Mouse (Mus musculus) telencephalon, adult 2 months (tissue): ENCODE data around the gene Fut7.
"Not testable (repeated sequence)": the region's sequence is repeated elsewhere in the genome, so short reads cannot be mapped to it uniquely, and the experiment has no call there.

Experiments used
- DNase-seq: peaks from one replicate; pipeline ENCODE4 v3.0.0-alpha.2; 2011; ENCODE audit warnings: low read depth, low spot score

Fut7 gene

DNA sequence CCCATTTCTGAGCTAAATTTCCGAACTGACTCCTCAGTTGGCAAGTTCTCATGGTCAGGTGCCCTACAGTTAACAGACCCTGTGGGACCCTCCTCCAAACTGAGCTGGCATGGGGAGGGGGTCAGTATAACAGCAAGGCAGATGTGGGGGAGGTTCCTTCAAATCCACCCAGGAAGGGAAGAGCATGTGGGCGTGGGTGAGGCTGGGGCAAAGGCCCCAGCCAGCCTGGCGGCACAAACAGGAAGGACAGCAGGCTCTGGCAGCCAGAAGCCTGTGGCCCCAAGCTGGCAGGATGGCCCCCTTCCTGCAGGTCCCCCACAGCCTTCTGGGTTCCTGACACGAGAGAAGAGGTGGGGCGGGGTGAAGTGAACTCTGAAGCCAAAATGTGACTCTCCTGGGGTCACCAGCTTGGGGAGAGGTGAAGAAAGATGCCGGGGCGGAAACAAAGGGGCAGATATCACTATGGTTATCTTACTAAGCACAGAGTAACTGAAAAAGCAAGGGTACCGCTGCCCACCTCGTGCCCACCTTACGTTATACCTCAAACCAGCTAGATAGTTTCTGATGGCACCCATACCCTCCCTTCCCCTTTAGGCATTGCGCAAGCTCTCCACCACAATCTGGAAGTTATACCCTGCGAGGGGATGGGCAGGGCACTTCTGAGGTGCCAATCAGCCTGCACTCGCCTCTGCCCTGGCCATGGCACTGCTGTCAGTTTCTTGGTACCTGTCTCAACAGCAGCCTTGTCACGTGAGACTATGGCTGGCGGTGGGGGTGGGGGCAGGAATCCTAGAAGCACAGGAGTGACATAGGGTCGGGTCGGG, at the start of gene Fut7:
Gene Fut7 (plus strand): TSS at position 681 of the 824 bp plus-strand sequence.
- no peak for DNase-seq

DNA sequence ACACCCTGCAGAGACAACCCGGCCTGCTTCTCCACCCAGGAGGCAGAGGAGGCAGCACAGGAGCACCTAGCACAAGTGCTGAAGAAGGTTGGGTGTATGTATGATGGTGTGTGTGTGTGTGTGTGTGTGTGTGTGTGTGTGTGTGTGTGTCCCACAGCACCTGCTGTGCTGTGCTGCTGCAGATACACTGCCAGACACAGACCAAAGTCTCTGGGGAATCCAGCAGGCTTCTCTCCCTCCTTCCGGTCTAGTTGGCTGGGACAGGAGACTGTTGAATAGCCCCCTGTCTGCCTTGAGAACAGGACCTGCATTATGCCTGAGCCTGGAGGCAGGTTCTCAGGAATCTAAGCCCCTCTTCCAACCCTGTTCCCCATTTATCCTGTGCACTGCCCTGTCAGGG, 49.6 kb upstream of the Fut7 start:
- DNase-seq, result no peak

DNA sequence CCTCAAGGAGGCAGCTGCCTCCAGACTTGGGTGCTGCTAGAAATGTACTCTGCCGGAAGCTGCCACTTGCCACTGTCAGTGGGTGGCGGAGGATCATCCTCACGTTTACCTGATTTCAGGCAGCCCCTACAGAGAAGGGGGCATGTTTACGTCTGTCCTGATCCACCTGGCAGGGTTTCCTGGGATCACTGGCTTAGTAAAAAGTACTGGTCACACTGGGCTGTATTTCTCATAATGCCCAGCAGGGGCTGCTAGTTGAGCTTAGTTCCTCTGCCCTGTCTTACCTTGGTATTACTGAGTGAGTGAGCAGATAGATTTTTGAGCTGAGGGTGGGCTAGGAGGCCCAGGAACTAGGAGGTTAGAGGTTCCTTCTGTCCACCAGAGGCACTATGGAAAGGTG, 46.5 kb upstream of the Fut7 start:
- no peak for DNase-seq

DNA sequence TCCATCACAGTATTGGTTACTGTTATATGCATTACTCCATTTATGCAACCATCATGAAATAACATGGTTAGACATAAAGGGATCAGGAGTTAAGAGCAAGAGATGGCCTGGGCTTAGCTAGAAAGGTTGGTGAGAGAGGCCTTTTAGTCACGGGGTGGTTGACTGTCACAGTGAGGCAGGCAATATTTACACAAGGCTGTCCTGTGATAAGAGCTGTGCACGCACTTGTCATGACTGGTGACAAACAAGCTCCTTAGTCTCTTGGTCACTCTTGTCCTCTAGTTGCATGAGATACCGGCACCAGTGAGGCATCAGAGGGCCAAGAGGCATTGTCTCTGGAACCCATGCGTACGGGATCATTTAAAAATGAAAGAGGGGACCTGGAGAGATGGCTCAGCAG, 38.6 kb upstream of the Fut7 start:
- DNase-seq, result no peak

DNA sequence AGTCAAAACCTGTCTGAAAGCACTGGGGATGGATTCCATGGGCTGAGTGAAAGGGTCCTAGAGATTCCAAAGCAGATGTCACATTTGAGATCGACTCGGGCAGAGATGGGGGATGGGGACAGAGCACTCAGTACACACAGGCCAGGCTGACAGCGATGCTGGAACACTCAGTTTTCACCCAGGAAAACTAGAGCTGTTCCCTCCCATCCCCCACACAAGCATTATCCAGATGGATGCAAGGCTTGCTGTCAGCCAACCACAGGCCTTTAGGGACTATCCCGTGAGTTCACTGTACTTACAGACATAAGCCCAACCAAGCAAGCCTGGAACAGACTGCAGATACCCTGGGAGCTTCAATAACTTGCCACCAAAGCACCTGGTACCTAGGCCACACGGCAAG, 31.8 kb upstream of the Fut7 start:
- DNase-seq, result no peak

DNA sequence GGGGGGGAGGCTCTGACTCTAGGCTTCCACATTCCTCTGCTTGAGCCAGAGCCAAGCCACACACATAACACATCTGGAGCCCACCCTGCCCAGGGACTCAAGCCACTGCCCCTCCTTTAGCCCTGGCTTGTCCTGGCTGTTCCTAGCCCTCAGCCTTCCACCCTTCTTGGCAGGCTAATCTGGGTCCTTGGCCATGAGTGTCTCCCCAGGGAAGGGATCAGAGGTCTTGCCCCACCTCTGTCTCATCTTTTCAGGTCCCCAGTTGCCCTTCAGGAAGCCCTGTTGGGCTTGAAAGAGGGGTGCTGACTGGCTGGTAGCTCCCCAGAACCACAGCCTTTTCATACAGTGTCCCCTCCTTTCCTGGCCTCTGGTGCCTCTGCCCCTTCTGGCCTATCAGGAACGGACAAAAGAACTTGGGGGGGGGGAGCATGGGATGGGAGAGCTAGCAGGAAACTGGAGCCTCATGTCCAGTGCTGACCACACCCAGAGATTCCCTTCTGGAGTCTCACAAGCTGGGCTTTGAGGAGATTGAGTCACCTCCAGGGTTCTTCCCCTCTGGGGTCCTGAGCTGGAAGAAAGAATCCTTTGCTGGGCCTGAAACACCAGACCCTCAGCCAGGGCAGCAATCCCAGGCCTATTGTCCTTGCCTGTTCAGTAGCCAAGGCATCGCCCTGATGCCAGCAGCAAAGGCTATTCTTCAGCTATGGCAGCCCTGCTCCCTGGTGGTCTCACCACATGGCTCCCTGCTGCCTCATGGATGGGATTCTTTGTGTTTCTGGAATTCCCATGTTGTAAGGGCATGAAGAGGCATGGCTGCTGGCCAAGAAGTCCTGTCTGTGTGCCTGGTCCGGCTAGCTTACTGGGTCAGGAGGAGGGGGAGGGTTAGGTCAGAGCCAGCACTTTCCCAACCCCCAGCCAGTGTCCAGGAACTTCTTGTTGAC, 28.5 kb upstream of the Fut7 start:
- no peak for DNase-seq

DNA sequence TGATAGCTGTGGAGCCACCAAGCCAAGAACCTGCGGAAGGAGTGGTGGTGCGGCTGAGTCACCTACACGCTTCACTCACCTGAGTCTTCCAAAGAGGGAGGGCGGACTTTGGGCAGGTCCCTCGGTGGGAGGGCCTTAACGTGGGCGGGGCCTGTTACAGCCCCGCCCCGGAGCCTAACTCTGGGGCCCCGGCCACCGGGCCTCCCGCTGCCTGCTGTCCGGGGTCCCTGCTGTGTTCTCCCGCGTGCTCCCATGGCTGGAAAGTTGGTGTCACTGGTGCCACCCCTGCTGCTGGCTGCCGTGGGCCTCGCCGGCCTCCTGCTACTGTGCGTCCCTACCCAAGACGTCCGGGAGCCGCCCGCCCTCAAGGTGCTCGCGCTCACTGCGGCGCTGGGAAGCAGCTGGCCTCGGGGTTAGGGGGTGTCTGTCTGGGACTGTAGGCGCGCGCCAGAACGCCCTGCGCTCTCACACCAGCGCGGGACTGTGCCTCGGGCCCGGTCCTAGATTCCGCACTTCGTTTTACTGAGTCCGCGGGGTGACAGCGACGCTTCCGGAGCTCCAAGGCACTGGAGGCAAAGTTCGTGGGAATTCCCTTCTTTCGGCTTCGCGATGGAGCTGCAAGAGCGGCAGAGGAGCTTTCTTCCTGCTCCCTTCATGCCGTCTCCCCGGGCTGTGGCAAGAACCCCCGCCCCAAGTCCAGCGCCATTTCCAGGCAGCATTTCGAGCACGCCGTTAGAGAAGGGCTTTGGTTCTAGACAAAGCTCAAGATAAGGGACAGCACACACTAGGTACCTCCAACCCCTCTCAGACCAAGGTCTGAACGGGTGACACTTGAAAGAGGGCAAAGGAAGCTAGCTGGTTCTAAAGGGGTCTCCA, 27.1 kb upstream of the Fut7 start, which contains the start of gene Entpd2:
Gene Entpd2 (plus strand): TSS at position 154 of the 876 bp plus-strand sequence.
- no peak for DNase-seq

DNA sequence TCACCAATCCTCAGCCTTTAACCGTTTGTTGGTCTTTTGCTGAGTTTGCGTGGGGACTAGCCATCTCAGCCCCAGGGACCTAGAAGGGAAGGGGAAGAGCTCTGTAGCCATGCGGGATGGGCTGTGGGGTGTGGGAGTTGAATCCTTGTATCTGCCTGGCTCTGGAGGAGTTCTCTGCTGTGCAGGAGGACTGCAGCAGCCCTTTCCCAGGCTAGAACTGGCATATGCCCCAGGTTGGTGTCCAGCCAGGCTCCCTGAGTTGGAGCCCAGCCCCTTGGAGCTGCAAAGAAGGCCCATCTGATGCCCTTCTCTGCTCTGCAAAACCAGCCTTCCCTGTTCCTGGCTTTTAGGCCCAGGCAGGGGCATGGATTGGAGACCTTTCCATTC, 26.5 kb upstream of the Fut7 start:
- no peak for DNase-seq

DNA sequence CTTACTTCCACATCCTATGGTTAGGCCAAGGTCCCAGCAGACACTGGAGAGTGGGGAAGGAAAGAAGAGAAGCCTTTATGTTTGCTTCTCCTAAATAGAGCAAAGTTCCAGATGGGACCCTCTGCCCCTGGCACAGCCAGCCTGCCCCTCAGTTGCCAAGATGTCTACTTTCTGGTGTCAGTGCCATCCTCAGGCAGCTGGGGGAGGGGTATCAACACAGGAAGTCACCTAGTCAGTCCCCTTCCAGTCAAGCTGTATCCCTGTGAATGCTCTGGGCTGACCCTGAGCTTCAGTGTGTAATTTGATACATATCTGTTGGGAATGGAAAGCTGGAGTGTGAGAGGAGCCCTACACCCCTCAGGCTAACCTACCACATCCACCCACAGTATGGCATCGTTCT, 26.1 kb upstream of the Fut7 start:
- DNase-seq, result no peak

DNA sequence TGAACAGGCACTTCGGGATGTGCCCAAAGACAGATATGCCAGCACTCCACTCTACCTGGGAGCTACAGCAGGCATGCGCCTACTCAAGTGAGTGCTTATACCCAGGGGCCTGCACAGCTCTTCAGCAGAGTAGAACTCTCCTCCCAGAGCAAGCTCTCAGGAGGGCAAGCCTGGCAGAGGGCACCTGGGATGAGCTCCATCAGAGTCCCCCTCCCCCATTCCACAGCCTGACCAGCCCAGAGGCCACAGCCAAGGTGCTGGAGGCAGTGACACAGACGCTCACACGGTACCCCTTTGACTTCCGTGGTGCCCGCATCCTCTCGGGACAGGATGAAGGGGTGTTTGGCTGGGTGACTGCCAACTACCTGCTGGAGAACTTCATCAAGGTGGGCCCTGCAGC, 25.0 kb upstream of the Fut7 start:
- no peak for DNase-seq

DNA sequence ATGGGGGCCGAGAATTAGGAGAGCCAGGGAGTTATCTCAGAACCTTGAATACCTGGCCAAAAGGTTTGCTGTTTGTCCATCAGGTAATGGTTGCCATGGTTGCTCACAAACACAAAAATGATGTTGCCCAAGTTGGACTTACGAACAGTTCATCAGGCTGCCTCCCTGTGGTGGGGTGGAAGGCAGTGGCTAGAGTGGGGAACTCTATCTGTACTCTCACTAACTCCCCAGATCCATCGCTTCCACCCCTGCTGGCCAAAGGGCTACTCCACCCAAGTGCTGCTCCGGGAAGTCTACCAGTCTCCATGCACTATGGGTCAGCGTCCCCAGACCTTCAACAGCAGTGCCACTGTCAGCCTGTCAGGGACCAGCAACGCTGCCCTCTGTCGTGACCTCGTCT, 24.0 kb upstream of the Fut7 start, which contains the start of gene Npdc1:
Gene Npdc1 (plus strand): TSS at position 301 of the 400 bp plus-strand sequence.
- no peak for DNase-seq

DNA sequence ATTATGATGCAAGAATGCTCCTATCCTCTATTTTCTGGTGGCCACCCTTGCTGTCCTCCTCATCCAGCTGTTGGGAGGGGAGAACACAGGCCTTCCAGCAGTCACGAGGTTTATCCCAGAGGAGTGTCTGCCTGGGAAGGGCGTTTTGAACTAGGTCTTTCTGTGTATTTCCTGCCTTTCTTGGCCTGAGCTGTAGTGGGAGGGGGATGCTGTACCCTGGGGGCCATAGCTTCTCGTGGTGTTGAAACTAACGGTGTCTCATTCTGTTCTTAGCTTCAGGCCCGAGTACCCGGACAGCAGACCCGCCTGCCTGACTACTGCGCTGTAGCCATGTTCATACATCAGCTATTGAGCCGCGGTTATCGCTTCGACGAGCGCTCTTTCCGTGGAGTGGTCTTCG, 22.8 kb upstream of the Fut7 start:
- DNase-seq, result no peak

DNA sequence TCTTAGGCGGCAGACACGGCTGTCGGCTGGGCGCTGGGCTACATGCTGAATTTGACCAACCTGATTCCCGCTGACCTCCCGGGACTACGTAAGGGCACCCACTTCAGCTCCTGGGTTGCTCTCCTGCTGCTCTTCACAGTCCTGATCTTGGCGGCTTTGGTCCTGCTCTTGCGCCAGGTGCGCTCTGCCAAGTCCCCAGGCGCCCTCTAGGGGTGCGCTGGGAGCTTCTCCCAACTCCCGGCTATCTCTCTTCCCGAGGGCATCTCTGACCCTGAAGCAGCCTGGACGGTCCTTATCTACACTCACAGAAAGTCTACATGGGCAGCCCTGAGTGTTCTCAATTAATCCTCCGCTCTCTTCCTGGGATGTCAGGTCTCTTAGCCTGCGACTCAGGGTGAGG, 22.3 kb upstream of the Fut7 start:
- peak; percentile 29 for DNase-seq

DNA sequence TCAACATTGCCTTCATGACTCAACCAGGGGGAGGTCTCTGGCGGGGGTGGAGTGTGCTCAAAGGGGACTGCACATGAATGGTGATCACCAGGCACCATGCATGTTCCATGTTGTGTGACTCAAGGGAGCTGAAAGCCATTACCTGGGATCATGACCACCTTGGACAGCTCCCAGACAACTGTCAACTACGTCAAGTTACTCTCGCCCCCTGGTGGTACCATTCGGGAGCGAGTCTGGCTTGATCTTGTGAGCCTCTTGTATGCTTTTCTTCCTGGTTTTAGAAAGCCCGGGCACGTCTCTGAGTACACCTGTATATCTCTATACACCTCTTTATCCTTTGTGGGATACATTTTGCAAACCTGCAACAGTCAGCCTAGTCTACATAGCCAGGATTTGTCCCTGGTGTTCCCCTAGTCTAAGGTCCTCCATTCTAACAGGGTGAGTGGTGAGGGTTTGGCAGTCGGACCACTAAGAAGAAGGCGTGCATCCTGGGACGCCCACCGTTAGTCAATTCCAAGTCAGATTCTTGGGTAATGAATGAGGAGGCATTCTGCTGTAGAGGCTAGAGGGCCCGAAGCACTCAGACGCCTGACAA, 20.6 kb upstream of the Fut7 start:
- DNase-seq, result peak; percentile 31

DNA sequence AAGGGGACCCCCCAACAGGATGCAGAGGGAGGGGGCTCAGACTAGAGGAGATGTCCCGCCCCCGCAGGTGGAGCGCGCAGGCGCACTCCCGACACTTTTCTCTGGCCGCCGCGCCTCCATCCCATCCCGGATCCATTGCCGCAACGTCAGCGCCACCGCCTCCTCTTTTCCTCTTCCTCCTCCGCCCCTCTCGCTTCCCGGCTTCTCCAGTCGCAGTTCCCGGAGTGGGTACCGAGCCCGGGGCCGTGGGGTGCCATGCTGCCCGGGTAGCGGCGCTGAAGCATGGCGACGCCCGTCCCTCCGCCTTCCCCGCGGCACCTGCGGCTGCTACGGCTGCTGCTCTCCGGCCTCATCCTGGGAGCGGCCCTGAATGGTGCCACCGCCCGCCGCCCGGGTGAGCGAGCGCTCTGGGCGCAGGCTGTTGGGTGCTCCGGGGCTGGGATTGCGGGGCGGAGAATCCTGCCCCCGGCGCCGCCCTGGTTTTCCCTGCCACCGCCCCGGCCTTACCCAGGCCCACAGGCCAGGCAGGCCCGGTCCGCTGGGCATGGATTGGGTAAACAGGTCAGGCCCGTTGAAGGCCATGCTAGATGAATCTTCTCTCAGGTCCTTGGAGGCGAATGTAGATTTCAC, 20.0 kb upstream of the Fut7 start:
- peak; percentile 72 for DNase-seq

DNA sequence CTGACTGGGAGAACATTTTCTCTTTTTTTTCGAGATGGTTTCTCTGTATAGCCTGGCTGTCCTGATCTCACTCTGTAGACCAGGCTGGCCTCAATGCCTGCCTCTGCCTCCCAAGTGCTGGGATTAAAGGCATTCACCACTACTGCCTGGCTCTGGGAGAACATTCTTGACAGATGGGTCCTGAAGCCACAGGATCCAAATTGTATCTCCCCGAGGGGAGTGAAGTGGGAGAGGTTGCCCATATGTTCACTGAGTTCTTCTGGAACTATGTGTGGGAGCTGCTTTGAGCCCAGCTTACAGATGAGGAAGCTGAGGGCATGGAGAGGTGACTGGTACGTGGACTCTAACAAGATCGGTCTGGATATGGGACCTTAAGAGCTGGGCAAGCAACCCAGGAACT, 19.1 kb upstream of the Fut7 start:
- DNase-seq, result no peak

DNA sequence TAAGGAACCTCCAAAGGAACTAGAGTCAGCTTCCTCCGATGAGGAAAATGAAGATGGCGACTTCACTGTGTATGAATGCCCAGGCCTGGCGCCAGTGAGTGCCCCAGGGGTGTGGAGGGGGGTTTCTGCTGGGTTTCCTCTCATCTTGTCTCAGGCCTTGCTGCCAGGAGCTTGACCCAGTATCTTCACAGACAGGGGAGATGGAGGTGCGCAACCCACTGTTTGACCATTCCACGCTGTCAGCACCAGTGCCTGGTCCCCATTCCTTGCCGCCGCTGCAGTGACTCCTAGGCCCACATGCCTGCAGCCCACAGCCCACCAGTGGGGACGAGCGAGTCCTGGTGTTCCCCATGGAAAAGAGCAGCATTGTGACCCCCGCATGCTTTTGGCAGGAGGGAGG, 14.2 kb upstream of the Fut7 start:
- DNase-seq, result no peak

DNA sequence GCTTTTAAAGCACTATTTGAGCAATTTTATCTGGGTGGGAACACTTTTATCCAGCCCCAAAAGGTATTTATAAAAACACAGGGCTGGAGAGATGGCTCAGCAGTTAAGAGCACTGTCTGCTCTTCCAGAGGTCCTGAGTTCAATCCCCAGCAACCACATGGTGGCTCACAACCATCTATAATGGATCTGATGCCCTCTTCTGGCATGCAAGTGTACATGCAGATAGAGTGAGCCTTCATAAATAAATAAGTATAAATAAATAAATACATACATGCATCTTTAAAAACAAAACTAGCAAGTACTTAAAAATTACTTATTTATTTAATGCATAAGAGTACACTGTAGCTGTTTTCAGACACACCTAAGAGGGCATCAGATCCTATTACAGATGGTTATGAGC, 9.6 kb upstream of the Fut7 start:
- not testable (repeated sequence) for DNase-seq

DNA sequence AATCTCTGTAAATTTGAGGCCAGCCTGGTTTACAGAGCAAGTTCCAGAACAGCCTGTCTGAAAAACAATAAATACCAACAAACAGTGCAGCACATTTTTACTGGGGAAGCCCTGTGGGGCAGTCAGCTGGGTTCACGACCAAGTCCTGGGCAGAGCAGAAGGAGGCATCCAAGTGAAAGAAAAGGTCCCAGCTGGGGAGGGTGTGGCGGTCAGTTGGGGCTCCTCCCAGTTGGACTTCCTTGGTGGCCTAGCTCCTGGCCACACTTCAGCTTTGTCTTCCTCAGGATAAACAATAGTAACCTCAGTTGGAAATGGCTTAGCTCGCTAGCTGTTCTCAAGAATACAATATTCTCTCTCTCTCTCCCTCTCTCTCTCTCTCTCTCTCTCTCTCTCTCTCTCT, 5.6 kb upstream of the Fut7 start:
- no peak for DNase-seq

DNA sequence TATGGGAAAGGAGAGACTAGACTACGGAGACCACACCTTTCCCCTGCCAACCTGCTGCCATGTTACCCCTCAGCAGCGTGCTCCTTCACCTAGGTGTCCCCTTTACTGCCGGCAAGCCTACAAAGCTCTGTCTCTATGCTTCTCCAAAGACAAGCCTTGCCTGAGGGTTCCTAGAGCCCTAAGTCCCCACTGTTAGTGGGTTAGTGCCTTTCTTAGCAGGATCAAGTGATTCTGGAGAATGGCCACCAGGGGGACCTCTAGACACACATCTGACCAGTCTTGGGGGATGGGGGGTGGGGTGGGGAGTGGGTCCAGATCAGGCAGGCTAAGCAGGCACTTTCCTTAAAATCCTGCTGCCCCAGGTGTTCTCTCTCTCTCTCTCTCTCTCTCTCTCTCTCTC, 1.2 kb upstream of the Fut7 start:
- DNase-seq, result no peak

DNA sequence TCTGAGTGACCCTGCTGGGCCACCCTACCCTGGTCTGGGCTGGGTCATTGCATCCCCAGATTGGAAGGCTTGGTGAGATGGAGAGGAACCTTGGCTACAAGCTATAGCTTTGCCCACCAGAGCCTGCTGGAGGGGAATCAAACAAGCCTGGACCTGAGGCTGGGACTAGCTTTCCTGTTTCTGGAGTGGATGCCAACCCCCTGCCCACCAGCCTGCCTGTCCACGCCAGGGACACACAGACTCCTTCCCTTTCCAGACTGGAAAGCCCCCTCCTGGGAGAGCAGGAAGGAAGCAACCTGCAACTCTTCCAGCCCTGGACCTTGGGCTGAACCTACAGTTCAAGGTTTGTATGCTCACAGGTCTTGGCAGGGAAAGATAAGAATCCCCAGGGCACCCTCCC, 559 bp downstream of the Fut7 start:
- no peak for DNase-seq
